ENCODE assay signal across 1 mouse cellular context in the genomic region with DNA sequence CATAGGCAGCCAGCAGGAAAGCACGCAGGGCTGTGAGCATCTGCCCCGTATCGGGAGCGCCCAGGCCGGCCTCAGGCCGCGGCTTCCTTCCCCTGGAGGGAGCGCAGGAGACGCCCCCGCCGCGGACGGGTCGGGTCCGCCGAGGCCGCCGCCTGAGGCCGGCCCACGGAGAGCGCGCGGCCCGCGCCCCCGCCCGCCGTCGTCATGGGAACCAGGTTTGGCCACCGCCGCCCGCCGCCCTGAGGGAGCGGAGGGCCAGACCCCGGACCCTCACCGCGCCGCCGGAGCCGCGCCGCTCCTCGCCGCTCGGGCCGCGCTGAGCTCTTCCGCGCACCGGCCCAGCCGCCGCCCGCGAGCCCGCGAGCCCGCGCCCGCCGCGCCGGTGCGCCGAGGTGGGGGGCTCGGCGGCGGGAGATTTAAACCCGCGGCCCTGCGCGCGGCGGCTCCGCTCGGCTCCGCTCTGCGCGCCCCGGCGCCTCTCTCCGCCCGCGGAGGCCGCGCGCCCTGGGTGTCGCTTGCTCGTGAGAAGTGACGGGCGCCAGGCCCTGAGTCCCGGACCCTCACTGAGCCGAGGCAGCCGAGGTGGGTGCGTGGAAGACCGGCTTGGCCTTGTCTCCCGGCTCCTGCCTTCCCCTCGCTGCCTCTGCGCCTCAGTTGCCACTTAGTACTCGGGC.
TF ChIP-seq lines count a peak whose summit lies in the region.

Gene Ica1l (minus strand): TSS at position 389 of the 674 bp plus-strand sequence.

TF ChIP-seq in CH12.LX, 34 proteins besides CTCF, POLR2A, EP300 and RAD21:
- TF ChIP-seq USF1 (IDR thresholded peaks at IDR 0.05; ENCODE audit: low read depth, low read length): no peak
- TF ChIP-seq NRF1 (IDR thresholded peaks at IDR 0.05; ENCODE audit: low read depth, low read length): no peak
- TF ChIP-seq GABPA (IDR thresholded peaks at IDR 0.05; ENCODE audit: insufficient replicate concordance, low read depth, low read length): no peak
- no peak for TF ChIP-seq TCF12 (IDR thresholded peaks at IDR 0.05; ENCODE audit: low read depth, low read length)
- no peak for TF ChIP-seq HCFC1 (IDR thresholded peaks at IDR 0.05; ENCODE audit: low read depth, low read length)
- TF ChIP-seq PAX5 (IDR thresholded peaks at IDR 0.05; ENCODE audit: low read length): no peak
- TF ChIP-seq MYC (IDR thresholded peaks at IDR 0.05; ENCODE audit: low read depth, low read length): no peak
- TF ChIP-seq CHD1 (IDR thresholded peaks at IDR 0.05; ENCODE audit: low read depth, low read length): no peak
- TF ChIP-seq MAX (IDR thresholded peaks at IDR 0.05; ENCODE audit: low read length): no peak
